Mouse (Mus musculus) lung, adult 2 months (tissue): ENCODE measurements at regions not wholly inside any gene's neighbourhood (a gene's known extent, or its start where the extent isn't known, plus 50 kb on each side); places are given as distances from the start of the nearest gene placed in this dataset.

Experiments used
- DNase-seq: peaks from one replicate; pipeline ENCODE4 v3.0.0; 2022
- H3K4me1 ChIP-seq: fragments of 200-500 bp; 2 replicates; pipeline ENCODE4 v1.6.1; 2011; ENCODE audit warnings: low read length; ENCODE audit not compliant: control insufficient read depth, insufficient read depth
- H3K4me3 ChIP-seq: fragments of 200-500 bp; replicated peaks from 2 replicates; pipeline ENCODE3; 2011; ENCODE audit warnings: low read depth, mild to moderate bottlenecking, control low read depth, low read length; ENCODE audit errors: extremely low read depth
- CTCF ChIP-seq: fragments of 200-500 bp; IDR thresholded peaks from 2 replicates; pipeline ENCODE4 v1.5.1; 2011; ENCODE audit warnings: mild to moderate bottlenecking, low read length, control low read depth; ENCODE audit not compliant: insufficient read depth
- POLR2A ChIP-seq: fragments of 200-500 bp; IDR thresholded peaks from 2 replicates; pipeline ENCODE4 v1.6.1; 2011; ENCODE audit warnings: low read depth, mild to moderate bottlenecking, control low read depth, low read length, borderline replicate concordance; ENCODE audit errors: extremely low read depth
- WGBS: fragments of 180-500 bp; shearing (Covaris S2); methylation state at CpG from one replicate; pipeline ENCODE4 v1.1.7; 2018; 5-methylcytosine and 5-hydroxymethylcytosine counted together

GRCm38 (mm10) chr15:62272755-62273154 lies 1349.9 kb upstream of the A1bg start:
- Histone ChIP-seq H3K4me1 (no peaks in the 10 kb centered on the region), H3K4me3 (no peak overlapping the region)
- DNase-seq, result no peak
- 80% methylated on average over 2 of the region's 2 CpGs for WGBS
- TF ChIP-seq CTCF (no peak), POLR2A (no peak)

- Histone ChIP-seq H3K4me1 (no peaks in the 10 kb centered on the region), H3K4me3 (no peak overlapping the region)
- no peak for TF ChIP-seq CTCF
- WGBS, result 77% methylated on average over 2 of the region's 2 CpGs
- DNase-seq, result no peak
These were observed 1348.6 kb upstream of the A1bg start for GRCm38 (mm10) chr15:62271428-62271827.

GRCm38 (mm10) chr15:62268189-62268588 lies 1345.4 kb upstream of the A1bg start:
- TF ChIP-seq POLR2A (no peak), CTCF (no peak)
- no peaks in the 10 kb centered on the region for H3K4me1 ChIP-seq
- 77% methylated on average over 2 of the region's 2 CpGs for WGBS
- no peak overlapping the region for H3K4me3 ChIP-seq
- no peak for DNase-seq

GRCm38 (mm10) chr15:62267536-62267935 lies 1344.7 kb upstream of the A1bg start:
- no peak for TF ChIP-seq POLR2A
- TF ChIP-seq CTCF, result no peak
- 88% methylated on average over 6 of the region's 6 CpGs for WGBS
- Histone ChIP-seq H3K4me3 (no peak overlapping the region), H3K4me1 (no peaks in the 10 kb centered on the region)
- no peak for DNase-seq

GRCm38 (mm10) chr15:62266025-62266424 lies 1343.2 kb upstream of the A1bg start:
- Histone ChIP-seq H3K4me1 (no peaks in the 10 kb centered on the region), H3K4me3 (no peak overlapping the region)
- 91% methylated on average over 6 of the region's 6 CpGs for WGBS
- no peak for DNase-seq
- TF ChIP-seq POLR2A (no peak), CTCF (no peak)

- no peaks in the 10 kb centered on the region for H3K4me1 ChIP-seq
- WGBS, result 81% methylated on average over 4 of the region's 4 CpGs
These were observed 1342.7 kb upstream of the A1bg start for GRCm38 (mm10) chr15:62265484-62265937.

GRCm38 (mm10) chr15:62264966-62265365 lies 1342.2 kb upstream of the A1bg start:
- Histone ChIP-seq H3K4me1 (no peaks in the 10 kb centered on the region), H3K4me3 (no peak overlapping the region)
- no peak for DNase-seq
- TF ChIP-seq POLR2A (no peak), CTCF (no peak)
- WGBS, result 82% methylated on average over 1 of the region's 1 CpGs

More at GRCm38 (mm10) chr15:62265484-62265937, 1342.7 kb upstream of the A1bg start:
- TF ChIP-seq CTCF (no peak), POLR2A (no peak)
- H3K4me3 ChIP-seq, result no peak overlapping the region
- DNase-seq, result no peak

GRCm38 (mm10) chr15:62264183-62264582 lies 1341.4 kb upstream of the A1bg start:
- TF ChIP-seq CTCF (no peak), POLR2A (no peak)
- no peak for DNase-seq
- WGBS, result 88% methylated on average over 1 of the region's 1 CpGs
- Histone ChIP-seq H3K4me3 (no peak overlapping the region), H3K4me1 (no peaks in the 10 kb centered on the region)

GRCm38 (mm10) chr15:62262487-62262886 lies 1339.7 kb upstream of the A1bg start:
- DNase-seq, result no peak
- H3K4me1 ChIP-seq, result no peaks in the 10 kb centered on the region
- no peak overlapping the region for H3K4me3 ChIP-seq
- TF ChIP-seq CTCF (no peak), POLR2A (no peak)
- 78% methylated on average over 5 of the region's 5 CpGs for WGBS

- Histone ChIP-seq H3K4me3 (no peak overlapping the region), H3K4me1 (no peaks in the 10 kb centered on the region)
- WGBS, result 69% methylated on average over 2 of the region's 2 CpGs
- no peak for TF ChIP-seq POLR2A
- no peak for TF ChIP-seq CTCF
- no peak for DNase-seq
These were observed 1338.7 kb upstream of the A1bg start for GRCm38 (mm10) chr15:62261520-62261919.
